Mouse (Mus musculus) R1 (cell line): ENCODE data around the gene Gm3500.
"Not testable (repeated sequence)": the region's sequence is repeated elsewhere in the genome, so short reads cannot be mapped to it uniquely, and the experiment has no call there.

ENCODE experiments used
- DNase-seq: peaks from one replicate; pipeline ENCODE4 v3.0.0-alpha.2; 2018; ENCODE audit warnings: low read depth, low spot score

Gm3500 gene

GRCm38 (mm10) chr14:5388949-5389348 lies at the start of gene Gm3500:
Gene Gm3500 (minus strand): TSS chr14:5389049.
- DNase-seq: not testable (repeated sequence)

- DNase-seq: not testable (repeated sequence)
Measured at GRCm38 (mm10) chr14:5334828-5335227, 54.0 kb downstream of the Gm3500 start, which contains the start of gene Gm3542. Gene Gm3542 (minus strand): TSS chr14:5334928.
